Mouse (Mus musculus): Measurements from ENCODE around the gene Pik3cg. TPM values are rescaled to one million over a fixed set of nuclear protein-coding genes. Genes with fewer than 3 reads are reported as not detected.
A peak's percentile ranks its signal among the peaks of the same experiment; 100 is the strongest.

Pik3cg gene
- polyA plus RNA-seq, 1 experiment = not detected

DNA sequence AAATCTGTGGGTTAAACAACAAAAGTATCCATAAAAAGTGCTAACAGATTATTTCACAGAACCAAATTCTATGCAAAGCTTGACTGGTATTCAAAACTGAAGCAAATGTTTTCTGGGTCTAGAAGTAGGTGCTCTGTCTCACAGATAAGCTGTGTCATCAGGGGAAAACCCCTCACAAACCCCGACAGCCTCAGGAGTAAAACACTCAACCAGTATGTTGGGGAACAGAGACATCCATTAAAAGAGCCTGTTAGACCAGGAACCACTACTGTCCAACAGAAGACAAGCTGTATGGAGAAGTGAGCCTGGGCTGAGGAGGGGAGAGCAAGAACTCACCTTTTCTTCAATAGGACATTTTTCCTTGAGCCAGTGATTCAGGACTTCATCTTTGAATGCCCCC lies 14.1 kb downstream of the Pik3cg start:
- Histone ChIP-seq H3K36me3 (ENCODE audit: control insufficient read depth, insufficient read depth) (no peaks in the 10 kb centered on the region), H3K27me3 (ENCODE audit: control insufficient read depth, insufficient read depth, insufficient read length) (no peaks in the 10 kb centered on the region), H3K4me2 (ENCODE audit: low read depth) (no peak overlapping the region), H3K79me2 (ENCODE audit: control insufficient read depth, insufficient read depth) (no peaks in the 10 kb centered on the region), H3K4me3 (no peak overlapping the region), H3ac (ENCODE audit: control insufficient read depth, insufficient read length) (no peak overlapping the region)
- TF ChIP-seq CEBPB (IDR thresholded peaks at IDR 0.05; ENCODE audit: insufficient read depth, poor library complexity, severe bottlenecking) (no peak), MYOG (IDR thresholded peaks at IDR 0.05; ENCODE audit: control insufficient read depth in 1 of 3, insufficient read depth in 1 of 3, insufficient read length in 2 of 3, low read depth in 2 of 3) (no peak), MAX (IDR thresholded peaks at IDR 0.05; ENCODE audit: low read depth) (no peak), POLR2A (IDR thresholded peaks at IDR 0.05; ENCODE audit: insufficient read length, low read depth) (no peak), TCF3 (IDR thresholded peaks at IDR 0.05; ENCODE audit: insufficient read length, low read depth) (no peak), E2F4 (IDR thresholded peaks at IDR 0.05; ENCODE audit: insufficient read depth) (no peak), REST (IDR thresholded peaks at IDR 0.05; ENCODE audit: insufficient read depth, insufficient read length) (no peak), POLR2AphosphoS2 (IDR thresholded peaks at IDR 0.05; ENCODE audit: insufficient read length, low read depth) (no peak), MYOD1 (IDR thresholded peaks at IDR 0.05; ENCODE audit: control insufficient read depth in 1 of 3, insufficient read length in 2 of 3, low read depth in 2 of 3) (no peak), USF1 (IDR thresholded peaks at IDR 0.05; ENCODE audit: low read depth) (no peak), SRF (IDR thresholded peaks at IDR 0.05; ENCODE audit: control insufficient read depth, insufficient read length, low read depth) (no peak), TCF12 (IDR thresholded peaks at IDR 0.05; ENCODE audit: insufficient read depth, poor library complexity, severe bottlenecking) (no peak)

DNA sequence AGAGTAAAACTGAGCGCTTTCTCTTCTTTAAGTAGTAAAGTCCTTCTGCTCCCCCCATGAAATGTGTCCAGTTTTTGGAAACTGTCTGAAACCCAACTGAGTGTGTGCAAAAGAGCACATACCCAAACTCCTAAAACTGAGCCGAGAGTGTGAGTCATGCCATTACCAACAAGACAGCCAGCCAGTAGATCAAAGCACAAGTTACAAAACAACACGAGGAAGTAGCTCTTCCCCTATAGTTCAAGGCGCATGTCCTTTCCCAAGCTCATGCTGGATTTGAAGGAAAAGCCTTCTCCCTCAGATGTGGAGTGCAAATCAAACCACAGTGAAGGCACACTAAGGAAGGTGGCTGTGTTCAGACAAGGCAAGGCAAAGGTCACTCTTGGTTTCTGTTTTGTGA lies 17.5 kb downstream of the Pik3cg start:
- TF ChIP-seq E2F4 (IDR thresholded peaks at IDR 0.05; ENCODE audit: insufficient read depth) (no peak), MAX (IDR thresholded peaks at IDR 0.05; ENCODE audit: low read depth) (no peak), POLR2AphosphoS2 (IDR thresholded peaks at IDR 0.05; ENCODE audit: insufficient read length, low read depth) (no peak), CEBPB (IDR thresholded peaks at IDR 0.05; ENCODE audit: insufficient read depth, poor library complexity, severe bottlenecking) (no peak), USF1 (IDR thresholded peaks at IDR 0.05; ENCODE audit: low read depth) (no peak), MYOD1 (IDR thresholded peaks at IDR 0.05; ENCODE audit: control insufficient read depth in 1 of 3, insufficient read length in 2 of 3, low read depth in 2 of 3) (no peak), POLR2A (IDR thresholded peaks at IDR 0.05; ENCODE audit: insufficient read length, low read depth) (no peak), TCF3 (IDR thresholded peaks at IDR 0.05; ENCODE audit: insufficient read length, low read depth) (no peak), SRF (IDR thresholded peaks at IDR 0.05; ENCODE audit: control insufficient read depth, insufficient read length, low read depth) (no peak), REST (IDR thresholded peaks at IDR 0.05; ENCODE audit: insufficient read depth, insufficient read length) (no peak), TCF12 (IDR thresholded peaks at IDR 0.05; ENCODE audit: insufficient read depth, poor library complexity, severe bottlenecking) (no peak)
- no peaks in the 10 kb centered on the region for H3K36me3 ChIP-seq (ENCODE audit: control insufficient read depth, insufficient read depth)
- H3K4me3 ChIP-seq = no peak overlapping the region
- H3K79me2 ChIP-seq (ENCODE audit: control insufficient read depth, insufficient read depth) = no peaks in the 10 kb centered on the region
- H3K27me3 ChIP-seq (ENCODE audit: control insufficient read depth, insufficient read depth, insufficient read length) = no peaks in the 10 kb centered on the region
- H3K4me2 ChIP-seq (ENCODE audit: low read depth) = peak overlapping the region; percentile 10
- no peak overlapping the region for H3ac ChIP-seq (ENCODE audit: control insufficient read depth, insufficient read length)

GRCm38 (mm10) chr12:32187668-32188236 lies 20.7 kb downstream of the Pik3cg start:
- no peak overlapping the region for H3K4me3 ChIP-seq
- TF ChIP-seq POLR2AphosphoS2 (IDR thresholded peaks at IDR 0.05; ENCODE audit: insufficient read length, low read depth) (no peak), TCF12 (IDR thresholded peaks at IDR 0.05; ENCODE audit: insufficient read depth, poor library complexity, severe bottlenecking) (no peak), REST (IDR thresholded peaks at IDR 0.05; ENCODE audit: insufficient read depth, insufficient read length) (no peak), USF1 (IDR thresholded peaks at IDR 0.05; ENCODE audit: low read depth) (no peak), POLR2A (IDR thresholded peaks at IDR 0.05; ENCODE audit: insufficient read length, low read depth) (no peak), MAX (IDR thresholded peaks at IDR 0.05; ENCODE audit: low read depth) (no peak)
- H3K4me2 ChIP-seq (ENCODE audit: low read depth) = no peak overlapping the region
- no peaks in the 10 kb centered on the region for H3K27me3 ChIP-seq (ENCODE audit: control insufficient read depth, insufficient read depth, insufficient read length)
- no peaks in the 10 kb centered on the region for H3K79me2 ChIP-seq (ENCODE audit: control insufficient read depth, insufficient read depth)
- H3K36me3 ChIP-seq (ENCODE audit: control insufficient read depth, insufficient read depth) = no peaks in the 10 kb centered on the region
- H3ac ChIP-seq (ENCODE audit: control insufficient read depth, insufficient read length) = no peak overlapping the region

DNA sequence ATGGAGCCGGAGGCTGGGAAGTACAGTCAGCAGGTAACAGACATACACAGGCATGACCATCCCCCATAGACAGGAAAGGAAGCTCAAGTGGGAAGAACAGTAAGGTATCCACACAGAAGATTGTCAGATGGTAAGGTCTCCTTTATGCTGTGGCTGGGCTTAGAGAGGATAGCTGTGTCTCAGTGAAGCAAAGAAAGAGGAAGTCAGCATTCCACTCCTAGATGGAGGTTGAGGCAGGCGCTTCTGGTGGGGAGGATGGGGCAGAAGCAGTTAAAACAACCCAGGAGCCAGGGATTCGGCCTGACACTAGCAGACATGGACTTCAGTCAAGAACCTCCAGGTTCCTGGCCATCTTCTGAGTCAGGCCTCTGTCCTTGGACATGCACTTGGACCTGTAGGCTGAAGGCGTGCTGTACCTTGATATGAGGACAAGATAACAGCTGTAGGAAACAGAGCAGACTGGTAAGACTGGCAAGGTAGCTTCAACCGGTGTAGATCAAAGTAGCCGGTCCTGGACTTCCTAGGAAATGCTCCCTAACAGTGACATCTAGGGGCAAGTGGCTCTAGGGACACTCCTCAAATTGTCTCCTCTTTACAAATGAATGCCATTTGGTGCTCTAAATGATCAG lies 21.7 kb downstream of the Pik3cg start:
- H3K36me3 ChIP-seq (ENCODE audit: control insufficient read depth, insufficient read depth) = no peaks in the 10 kb centered on the region
- TF ChIP-seq REST (IDR thresholded peaks at IDR 0.05; ENCODE audit: insufficient read depth, insufficient read length) (no peak), MYOG (IDR thresholded peaks at IDR 0.05; ENCODE audit: control insufficient read depth in 1 of 3, insufficient read depth in 1 of 3, insufficient read length in 2 of 3, low read depth in 2 of 3) (no peak), CEBPB (IDR thresholded peaks at IDR 0.05; ENCODE audit: insufficient read depth, poor library complexity, severe bottlenecking) (no peak), USF1 (IDR thresholded peaks at IDR 0.05; ENCODE audit: low read depth) (no peak)
- no peak overlapping the region for H3K4me3 ChIP-seq
- no peak overlapping the region for H3K4me2 ChIP-seq (ENCODE audit: low read depth)
- H3ac ChIP-seq (ENCODE audit: control insufficient read depth, insufficient read length) = no peak overlapping the region
- no peaks in the 10 kb centered on the region for H3K79me2 ChIP-seq (ENCODE audit: control insufficient read depth, insufficient read depth)
- H3K27me3 ChIP-seq (ENCODE audit: control insufficient read depth, insufficient read depth, insufficient read length) = no peaks in the 10 kb centered on the region

GRCm38 (mm10) chr12:32184874-32185273 lies 23.6 kb downstream of the Pik3cg start:
- Histone ChIP-seq H3K27me3 (ENCODE audit: control insufficient read depth, insufficient read depth, insufficient read length) (peaks cover 1% of the 10 kb centered on the region), H3K4me3 (no peak overlapping the region), H3K36me3 (ENCODE audit: control insufficient read depth, insufficient read depth) (no peaks in the 10 kb centered on the region), H3K4me2 (ENCODE audit: low read depth) (no peak overlapping the region), H3K79me2 (ENCODE audit: control insufficient read depth, insufficient read depth) (no peaks in the 10 kb centered on the region), H3ac (ENCODE audit: control insufficient read depth, insufficient read length) (no peak overlapping the region)
- TF ChIP-seq TCF3 (IDR thresholded peaks at IDR 0.05; ENCODE audit: insufficient read length, low read depth) (no peak), REST (IDR thresholded peaks at IDR 0.05; ENCODE audit: insufficient read depth, insufficient read length) (no peak), E2F4 (IDR thresholded peaks at IDR 0.05; ENCODE audit: insufficient read depth) (no peak), MYOG (IDR thresholded peaks at IDR 0.05; ENCODE audit: control insufficient read depth in 1 of 3, insufficient read depth in 1 of 3, insufficient read length in 2 of 3, low read depth in 2 of 3) (no peak), TCF12 (IDR thresholded peaks at IDR 0.05; ENCODE audit: insufficient read depth, poor library complexity, severe bottlenecking) (no peak), MYOD1 (IDR thresholded peaks at IDR 0.05; ENCODE audit: control insufficient read depth in 1 of 3, insufficient read length in 2 of 3, low read depth in 2 of 3) (no peak), SRF (IDR thresholded peaks at IDR 0.05; ENCODE audit: control insufficient read depth, insufficient read length, low read depth) (no peak), CEBPB (IDR thresholded peaks at IDR 0.05; ENCODE audit: insufficient read depth, poor library complexity, severe bottlenecking) (no peak), MAX (IDR thresholded peaks at IDR 0.05; ENCODE audit: low read depth) (no peak), POLR2AphosphoS2 (IDR thresholded peaks at IDR 0.05; ENCODE audit: insufficient read length, low read depth) (no peak), POLR2A (IDR thresholded peaks at IDR 0.05; ENCODE audit: insufficient read length, low read depth) (no peak), USF1 (IDR thresholded peaks at IDR 0.05; ENCODE audit: low read depth) (no peak)

Measured in myocyte (in vitro differentiated cells).